Mouse (Mus musculus) embryonic facial prominence, embryonic 11.5 days (tissue): ENCODE measurements around the gene Slc35g3. TPM values are rescaled to one million over a fixed set of nuclear protein-coding genes. Genes with fewer than 3 reads are reported as not detected.

Experiments
- ATAC-seq: fragments of 200-750 bp; cut with Nextera tagmentation; replicated peaks from 2 replicates; pipeline ENCODE4 v1.8.0; 2017; ENCODE audit warnings: low read depth; ENCODE audit not compliant: insufficient number of reproducible peaks, low FRiP score, low TSS enrichment
- DNase-seq: peaks from one replicate; pipeline ENCODE4 v3.0.0-alpha.2; 2015; ENCODE audit warnings: low spot score
- H3K27ac ChIP-seq: fragments of 300-500 bp; sonication (generic); replicated peaks from 2 replicates; pipeline ENCODE4 v1.5.1; 2014; ENCODE audit warnings: mild to moderate bottlenecking, low read depth, low read length, control low read depth
- H3K27me3 ChIP-seq: fragments of 300-500 bp; sonication (generic); 2 replicates; pipeline ENCODE4 v1.6.1; 2014; ENCODE audit warnings: mild to moderate bottlenecking, low read length, moderate library complexity, mixed read lengths; ENCODE audit not compliant: control insufficient read depth, insufficient read depth
- H3K36me3 ChIP-seq: fragments of 300-500 bp; sonication (generic); replicated peaks from 2 replicates; pipeline ENCODE4 v1.6.1; 2014; ENCODE audit warnings: low read depth, mild to moderate bottlenecking, low read length, moderate library complexity, mixed read lengths; ENCODE audit not compliant: control insufficient read depth, insufficient read depth
- H3K4me1 ChIP-seq: fragments of 300-500 bp; sonication (generic); 2 replicates; pipeline ENCODE4 v1.6.1; 2014; ENCODE audit warnings: low read length, mixed read lengths; ENCODE audit not compliant: control insufficient read depth, insufficient read depth
- H3K4me2 ChIP-seq: fragments of 300-500 bp; sonication (generic); 2 replicates; pipeline ENCODE4 v1.6.1; 2014; ENCODE audit warnings: low read depth, mild to moderate bottlenecking, control low read depth, low read length, moderate library complexity
- H3K4me3 ChIP-seq: fragments of 300-500 bp; sonication (generic); 2 replicates; pipeline ENCODE4 v1.5.1; 2014; ENCODE audit warnings: low read depth, low read length, control low read depth
- H3K9ac ChIP-seq: fragments of 300-500 bp; sonication (generic); replicated peaks from 2 replicates; pipeline ENCODE4 v1.6.1; 2014; ENCODE audit warnings: mild to moderate bottlenecking, control low read depth, low read length
- H3K9me3 ChIP-seq: fragments of 300-500 bp; sonication (generic); replicated peaks from 2 replicates; pipeline ENCODE4 v1.6.1; 2016; ENCODE audit warnings: mild to moderate bottlenecking, low read length, inconsistent platforms, mixed read lengths; ENCODE audit not compliant: control insufficient read depth
- whole genome bisulfite sequencing: fragments of 180-500 bp; shearing (Covaris S2); extraction: QIAGEN DNeasy Blood & Tissue Kit; methylation state at CpG from one replicate; pipeline ENCODE4 v1.1.7; 2014; 5-methylcytosine and 5-hydroxymethylcytosine counted together
- polyA plus RNA-seq: library from polyadenylated mRNA; unstranded; fragments of >200 nt; fragmentation: Nextera tagmentation; extraction: Ambion mirVana; gene quantifications from 2 replicates; pipeline ENCODE4 v1.2.1, GENCODE M21; 2014

The Slc35g3 gene
- polyA plus RNA-seq, 1 experiment from 2014 or later, result 0.18 TPM

- 1% methylated on average over 12 of the region's 12 CpGs for WGBS
Observed at GRCm38 (mm10) chr11:69803328-69803727, 41.6 kb upstream of the Slc35g3 start.

GRCm38 (mm10) chr11:69802648-69803105 is 40.9 kb upstream of the Slc35g3 start:
- Histone ChIP-seq H3K9ac (peak overlapping the region; percentile 62), H3K4me2 (peak overlapping the region; percentile 94), H3K9me3 (no peaks in the 10 kb centered on the region; the same call in 1 of the 2 replicates), H3K36me3 (no peaks in the 10 kb centered on the region), H3K4me1 (peaks cover 22% of the 10 kb centered on the region), H3K4me3 (peak overlapping the region; percentile 53), H3K27ac (no peak overlapping the region), H3K27me3 (peaks cover 47% of the 10 kb centered on the region)
- peak; percentile 81 for DNase-seq
- 0% methylated on average over 33 of the region's 33 CpGs for WGBS
- peak; percentile 16; the same call in 1 of the 2 replicates for ATAC-seq

More at GRCm38 (mm10) chr11:69803328-69803727, 41.6 kb upstream of the Slc35g3 start:
- H3K4me3 ChIP-seq, result peak overlapping the region; percentile 34
- no peaks in the 10 kb centered on the region; the same call in 1 of the 2 replicates for H3K9me3 ChIP-seq
- H3K27me3 ChIP-seq, result peaks cover 43% of the 10 kb centered on the region
- no peak for ATAC-seq
- H3K9ac ChIP-seq, result peak overlapping the region; percentile 22
- no peaks in the 10 kb centered on the region for H3K36me3 ChIP-seq
- H3K4me1 ChIP-seq, result peaks cover 22% of the 10 kb centered on the region
- no peak for DNase-seq
- H3K27ac ChIP-seq, result no peak overlapping the region
- H3K4me2 ChIP-seq, result peak overlapping the region; percentile 94

GRCm38 (mm10) chr11:69801379-69801977 is 39.7 kb upstream of the Slc35g3 start, which contains the start of gene Fgf11:
Gene Fgf11 (minus strand): TSS chr11:69801857.
- no peaks in the 10 kb centered on the region; the same call in 1 of the 2 replicates for H3K9me3 ChIP-seq
- H3K36me3 ChIP-seq, result no peaks in the 10 kb centered on the region
- H3K27me3 ChIP-seq, result peaks cover 49% of the 10 kb centered on the region
- no peak for ATAC-seq
- peaks cover 22% of the 10 kb centered on the region for H3K4me1 ChIP-seq
- WGBS, result under 1% methylated on average over 33 of the region's 33 CpGs
- peak within 1 kb of the TSS; percentile 53 for H3K4me3 ChIP-seq
- peak within 1 kb of the TSS; percentile 94 for H3K4me2 ChIP-seq
- H3K9ac ChIP-seq, result peak within 1 kb of the TSS; percentile 66
- H3K27ac ChIP-seq, result 0 out of 2 replicates have a peak within 1 kb of the TSS, but pooled peaks have one; percentile 54
- no peak for DNase-seq

GRCm38 (mm10) chr11:69800392-69801197 is 38.8 kb upstream of the Slc35g3 start:
- H3K27ac ChIP-seq, result peak overlapping the region; percentile 54; the same call in 1 of the 2 replicates
- H3K9me3 ChIP-seq, result no peaks in the 10 kb centered on the region
- peaks cover 52% of the 10 kb centered on the region for H3K27me3 ChIP-seq
- ATAC-seq (peak; percentile 65), DNase-seq (peak; percentile 80)
- H3K4me1 ChIP-seq, result peaks cover 25% of the 10 kb centered on the region
- peak overlapping the region; percentile 53 for H3K4me3 ChIP-seq
- H3K9ac ChIP-seq, result peak overlapping the region; percentile 66
- peak overlapping the region; percentile 94 for H3K4me2 ChIP-seq
- H3K36me3 ChIP-seq, result no peaks in the 10 kb centered on the region
- WGBS, result under 1% methylated on average over 36 of the region's 36 CpGs

GRCm38 (mm10) chr11:69800138-69800391 is 38.3 kb upstream of the Slc35g3 start:
- H3K27me3 ChIP-seq, result peaks cover 53% of the 10 kb centered on the region
- peak overlapping the region; percentile 66 for H3K9ac ChIP-seq
- no peaks in the 10 kb centered on the region for H3K9me3 ChIP-seq
- H3K4me2 ChIP-seq, result peak overlapping the region; percentile 94
- H3K4me1 ChIP-seq, result peaks cover 27% of the 10 kb centered on the region
- 0 out of 2 replicates have a peak overlapping the region, but pooled peaks have one; percentile 8 for H3K27ac ChIP-seq
- 0 out of 2 replicates have a peak, but pooled peaks have one; percentile 0 for ATAC-seq
- H3K4me3 ChIP-seq, result peak overlapping the region; percentile 53
- peak; percentile 44 for DNase-seq
- no peaks in the 10 kb centered on the region for H3K36me3 ChIP-seq
- 0% methylated on average over 11 of the region's 11 CpGs for WGBS

GRCm38 (mm10) chr11:69799394-69800137 is 37.8 kb upstream of the Slc35g3 start:
- Histone ChIP-seq H3K36me3 (no peaks in the 10 kb centered on the region), H3K4me1 (peaks cover 27% of the 10 kb centered on the region), H3K9me3 (no peaks in the 10 kb centered on the region), H3K4me3 (peak overlapping the region; percentile 53), H3K27me3 (peaks cover 48% of the 10 kb centered on the region), H3K27ac (peak overlapping the region; percentile 49; the same call in 1 of the 2 replicates), H3K9ac (no peak overlapping the region), H3K4me2 (peak overlapping the region; percentile 94)
- WGBS, result 28% methylated on average over 12 of the region's 12 CpGs
- DNase-seq (no peak), ATAC-seq (no peak)

- no peak overlapping the region for H3K9ac ChIP-seq
- H3K27ac ChIP-seq, result no peak overlapping the region
- H3K4me3 ChIP-seq, result no peak overlapping the region
- no peak overlapping the region for H3K4me2 ChIP-seq
- H3K36me3 ChIP-seq, result no peaks in the 10 kb centered on the region
- WGBS, result 69% methylated on average over 7 of the region's 7 CpGs
- peaks cover 19% of the 10 kb centered on the region for H3K4me1 ChIP-seq
- H3K27me3 ChIP-seq, result peaks cover 34% of the 10 kb centered on the region
- no peaks in the 10 kb centered on the region for H3K9me3 ChIP-seq
- ATAC-seq (no peak), DNase-seq (no peak)
Observed at GRCm38 (mm10) chr11:69797924-69798323, 36.2 kb upstream of the Slc35g3 start.
